Mouse (Mus musculus) lung, embryonic 14.5 days (tissue): ENCODE data around the gene Gm20388. TPM values are rescaled to one million over a fixed set of nuclear protein-coding genes. Genes with fewer than 3 reads are reported as not detected.

Source experiments
- ATAC-seq: fragments of 200-750 bp; cut with Nextera tagmentation; 2 replicates; pipeline ENCODE4 v1.8.0; 2017; ENCODE audit warnings: mild to moderate bottlenecking, moderate TSS enrichment, moderate library complexity; ENCODE audit not compliant: insufficient read depth
- DNase-seq: peaks from one replicate; pipeline ENCODE4 v3.0.0-alpha.2; 2015
- H3K27ac ChIP-seq: fragments of 300-500 bp; sonication (generic); 2 replicates; pipeline ENCODE4 v1.5.1; 2014; ENCODE audit warnings: low read depth, mild to moderate bottlenecking, moderate library complexity
- H3K27me3 ChIP-seq: fragments of 300-500 bp; sonication (generic); 2 replicates; pipeline ENCODE4 v1.6.1; 2014; ENCODE audit warnings: low read length, control low read depth; ENCODE audit not compliant: insufficient read depth
- H3K36me3 ChIP-seq: fragments of 300-500 bp; sonication (generic); 2 replicates; pipeline ENCODE4 v1.6.1; 2014; ENCODE audit warnings: control low read depth; ENCODE audit not compliant: insufficient read depth
- H3K4me1 ChIP-seq: fragments of 300-500 bp; sonication (generic); 2 replicates; pipeline ENCODE4 v1.6.1; 2014; ENCODE audit warnings: antibody characterized with exemption, control low read depth; ENCODE audit not compliant: insufficient read depth
- H3K4me2 ChIP-seq: fragments of 300-500 bp; sonication (generic); 2 replicates; pipeline ENCODE4 v1.6.1; 2014; ENCODE audit warnings: mild to moderate bottlenecking
- H3K4me3 ChIP-seq: fragments of 300-500 bp; sonication (generic); 2 replicates; pipeline ENCODE4 v1.5.1; 2014; ENCODE audit warnings: low read depth, low read length
- H3K9ac ChIP-seq: fragments of 300-500 bp; sonication (generic); 2 replicates; pipeline ENCODE4 v1.6.1; 2014
- H3K9me3 ChIP-seq: fragments of 300-500 bp; sonication (generic); 2 replicates; pipeline ENCODE4 v1.6.1; 2016; ENCODE audit warnings: low read depth, low read length, control low read depth
- CTCF ChIP-seq: IDR thresholded peaks from 2 replicates; pipeline ENCODE4 v1.5.1; 2016; ENCODE audit warnings: antibody characterized with exemption, low read depth
- WGBS: fragments of 180-500 bp; shearing (Covaris S2); extraction: QIAGEN DNeasy Blood & Tissue Kit; methylation state at CpG from one replicate; pipeline ENCODE4 v1.1.7; 2014; 5-methylcytosine and 5-hydroxymethylcytosine counted together
- polyA plus RNA-seq: library from polyadenylated mRNA; unstranded; fragments of >200 nt; fragmentation: Nextera tagmentation; extraction: Ambion mirVana; gene quantifications from 2 replicates; pipeline ENCODE4 v1.2.1, GENCODE M21; 2014

Gm20388 gene
- polyA plus RNA-seq, 1 experiment from 2014 or later: not detected

DNA sequence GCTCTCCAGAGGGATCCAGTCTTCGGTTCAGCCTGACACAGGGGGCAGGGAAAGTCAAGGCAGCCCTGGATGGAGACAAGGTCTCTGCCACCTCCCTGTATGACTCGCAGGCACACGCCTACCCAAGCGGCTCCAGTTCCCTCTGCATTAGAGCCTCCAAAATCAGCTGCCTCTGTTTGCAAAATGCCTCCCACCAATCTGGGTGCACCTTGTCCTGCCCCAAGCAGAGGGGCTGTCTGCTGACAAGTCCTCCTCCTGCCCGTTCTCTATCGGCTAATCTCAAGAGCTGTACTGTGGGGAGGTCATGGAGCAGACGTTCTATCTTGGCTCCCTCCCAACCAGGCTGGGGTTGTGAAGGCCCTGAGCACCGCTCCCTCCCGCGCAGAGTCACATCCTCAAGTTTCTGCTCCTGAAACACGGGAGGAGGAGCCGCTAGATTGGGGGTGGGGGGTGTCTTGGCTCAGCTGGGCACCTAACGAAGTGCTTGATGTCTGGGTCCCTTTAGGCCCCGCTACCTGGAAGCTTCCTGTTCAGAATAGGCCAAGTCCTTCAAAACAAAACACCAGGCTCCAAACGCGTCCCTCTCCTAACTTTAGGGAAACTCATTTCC, 2564.4 kb downstream of the Gm20388 start:
- Histone ChIP-seq H3K27ac (0 out of 2 replicates have a peak overlapping the region, but pooled peaks have one; percentile 63), H3K36me3 (peaks cover 41% of the 10 kb centered on the region), H3K27me3 (no peaks in the 10 kb centered on the region), H3K4me1 (no peaks in the 10 kb centered on the region), H3K9me3 (no peaks in the 10 kb centered on the region), H3K9ac (peak overlapping the region; percentile 84), H3K4me2 (peak overlapping the region; percentile 93), H3K4me3 (peak overlapping the region; percentile 100)
- 6% methylated on average over 16 of the region's 16 CpGs for WGBS
- TF ChIP-seq CTCF: no peak
- DNase-seq (peak; percentile 57), ATAC-seq (peak; percentile 18; the same call in 1 of the 2 replicates)

DNA sequence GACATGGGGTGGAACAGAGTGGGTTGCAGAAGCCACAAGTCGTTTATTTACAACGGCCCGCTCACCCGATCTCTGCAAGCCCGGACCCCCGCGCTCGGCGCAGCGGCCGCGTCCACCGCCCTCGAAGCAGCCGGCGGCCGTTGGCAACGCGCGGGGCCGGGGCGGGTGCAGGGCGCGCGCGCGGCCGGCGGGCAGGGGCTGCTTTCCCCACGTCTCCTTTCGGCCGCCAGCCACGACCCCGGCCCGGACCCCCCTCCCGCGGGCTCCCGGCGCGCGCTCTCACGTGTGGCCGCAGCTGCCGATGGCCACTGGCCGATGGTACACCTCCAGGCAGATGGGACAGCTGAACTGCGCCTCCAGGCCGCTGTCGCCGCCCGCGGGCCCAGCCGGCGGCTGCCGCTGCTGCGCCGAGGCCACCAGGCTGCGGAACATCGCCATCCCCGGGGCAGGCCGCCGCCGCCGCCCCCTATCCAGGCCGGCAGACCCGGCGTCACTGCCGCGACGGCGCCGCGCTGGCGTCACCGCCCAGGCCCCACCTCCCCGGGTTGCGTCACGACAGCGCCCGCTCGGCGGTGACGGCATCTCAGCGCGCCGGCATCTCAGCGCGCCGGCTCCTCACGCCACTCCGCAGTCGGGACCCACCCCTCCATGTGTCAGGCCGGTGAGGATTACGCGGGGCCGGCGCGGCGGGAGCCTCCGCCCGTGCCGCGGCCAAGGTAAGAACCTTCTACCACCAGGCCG, 2565.1 kb downstream of the Gm20388 start, which contains the start of the genes Rnf166 and Ctu2:
Rnf166 (minus strand) TSS at position 485 of the 741 bp plus-strand sequence.
Ctu2 (plus strand) TSS at position 564 of the 741 bp plus-strand sequence.
- no peaks in the 10 kb centered on the region for H3K4me1 ChIP-seq
- no peaks in the 10 kb centered on the region for H3K27me3 ChIP-seq
- peak within 1 kb of the TSS; percentile 84 for H3K9ac ChIP-seq
- H3K27ac ChIP-seq: peak within 1 kb of the TSS; percentile 63; the same call in 1 of the 2 replicates
- peak; percentile 89 for ATAC-seq
- peak; percentile 95 for DNase-seq
- no peaks in the 10 kb centered on the region for H3K9me3 ChIP-seq
- H3K4me2 ChIP-seq: peak within 1 kb of the TSS; percentile 93
- H3K4me3 ChIP-seq: peak within 1 kb of the TSS; percentile 100
- no peak for TF ChIP-seq CTCF
- WGBS: under 1% methylated on average over 95 of the region's 103 CpGs
- H3K36me3 ChIP-seq: peaks cover 41% of the 10 kb centered on the region

DNA sequence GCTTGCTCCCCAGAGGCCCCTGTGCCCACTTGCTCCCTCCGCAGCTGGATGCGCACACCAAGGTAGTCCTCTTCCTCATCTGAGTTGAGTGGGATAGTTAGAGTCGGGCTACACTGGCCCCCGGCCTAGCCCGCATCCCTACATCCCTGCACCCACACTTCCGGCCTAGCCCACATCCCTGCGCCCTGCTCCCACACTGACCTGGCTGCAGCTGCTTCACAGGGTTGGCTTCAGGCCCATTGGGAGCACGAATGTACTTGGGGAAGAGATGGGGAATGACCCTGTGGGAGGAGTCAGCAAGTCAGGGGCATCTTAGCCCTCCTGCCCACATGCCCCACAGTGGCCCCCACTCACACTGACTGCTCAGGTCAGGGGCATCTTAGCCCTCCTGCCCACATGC, 2571.8 kb downstream of the Gm20388 start:
- Histone ChIP-seq H3K9ac (no peak overlapping the region), H3K36me3 (peaks cover 95% of the 10 kb centered on the region), H3K27ac (no peak overlapping the region), H3K27me3 (no peaks in the 10 kb centered on the region), H3K4me2 (no peak overlapping the region), H3K4me3 (no peak overlapping the region), H3K4me1 (no peaks in the 10 kb centered on the region), H3K9me3 (no peaks in the 10 kb centered on the region)
- 83% methylated on average over 8 of the region's 8 CpGs for WGBS
- no peak for DNase-seq
- TF ChIP-seq CTCF: no peak
- ATAC-seq: no peak

GRCm38 (mm10) chr8:122483877-122484276, 2573.2 kb downstream of the Gm20388 start:
- H3K9me3 ChIP-seq: no peaks in the 10 kb centered on the region
- H3K9ac ChIP-seq: no peak overlapping the region
- TF ChIP-seq CTCF: peak; percentile 27; the same call in 1 of the 2 replicates
- 96% methylated on average over 7 of the region's 7 CpGs for WGBS
- no peak overlapping the region for H3K4me3 ChIP-seq
- H3K36me3 ChIP-seq: peaks cover 97% of the 10 kb centered on the region
- H3K4me1 ChIP-seq: no peaks in the 10 kb centered on the region
- H3K27me3 ChIP-seq: no peaks in the 10 kb centered on the region
- no peak overlapping the region for H3K4me2 ChIP-seq
- no peak for DNase-seq
- no peak for ATAC-seq
- H3K27ac ChIP-seq: no peak overlapping the region

DNA sequence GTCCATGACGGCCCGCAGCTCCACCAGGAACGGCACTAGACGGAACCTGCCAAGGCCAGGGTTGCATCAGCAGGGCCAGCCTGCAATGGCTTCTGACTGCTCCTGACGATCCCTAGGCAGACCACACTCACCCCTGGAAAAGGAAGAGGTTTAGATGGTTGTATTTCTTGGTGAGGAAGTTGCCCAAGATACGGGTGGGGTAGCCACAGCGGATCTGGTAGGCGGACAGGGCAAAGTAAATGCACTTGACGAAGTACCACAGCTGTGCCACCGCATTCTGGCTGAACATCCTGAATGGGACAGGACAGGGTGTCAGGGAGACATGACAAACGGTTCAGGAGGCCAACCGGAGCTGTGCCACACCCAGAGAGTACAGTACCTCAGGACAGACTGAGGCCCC, 2574.2 kb downstream of the Gm20388 start:
- H3K9me3 ChIP-seq: no peaks in the 10 kb centered on the region
- no peak overlapping the region for H3K27ac ChIP-seq
- no peak overlapping the region for H3K4me2 ChIP-seq
- 80% methylated on average over 12 of the region's 12 CpGs for WGBS
- no peak overlapping the region for H3K9ac ChIP-seq
- peaks cover 96% of the 10 kb centered on the region for H3K36me3 ChIP-seq
- H3K27me3 ChIP-seq: no peaks in the 10 kb centered on the region
- H3K4me3 ChIP-seq: no peak overlapping the region
- no peaks in the 10 kb centered on the region for H3K4me1 ChIP-seq
- ATAC-seq: no peak
- DNase-seq: no peak
- no peak for TF ChIP-seq CTCF

DNA sequence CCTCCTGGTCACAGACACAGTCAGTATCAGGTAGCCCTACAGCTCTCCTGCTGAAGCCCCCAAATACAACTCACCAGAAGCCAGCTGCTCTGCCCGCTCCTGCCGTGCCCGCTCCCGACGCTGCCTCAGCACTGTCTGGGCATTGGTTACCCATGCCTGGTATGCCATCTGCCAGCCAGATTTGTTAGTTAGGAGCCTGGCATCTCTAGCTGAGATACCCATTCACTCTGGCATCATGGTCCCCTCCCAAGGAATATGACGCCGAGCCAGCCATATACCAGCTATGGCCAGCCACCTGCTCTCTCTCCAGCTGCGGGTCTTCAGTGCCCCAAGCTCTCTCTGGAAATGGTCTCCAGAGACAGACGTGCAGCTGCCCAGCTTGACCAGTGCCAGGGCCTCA, 2577.7 kb downstream of the Gm20388 start:
- DNase-seq: no peak
- Histone ChIP-seq H3K36me3 (peaks cover 98% of the 10 kb centered on the region), H3K4me2 (no peak overlapping the region), H3K4me3 (no peak overlapping the region), H3K27me3 (no peaks in the 10 kb centered on the region), H3K27ac (no peak overlapping the region), H3K9me3 (no peaks in the 10 kb centered on the region), H3K9ac (no peak overlapping the region), H3K4me1 (no peaks in the 10 kb centered on the region)
- ATAC-seq: no peak
- no peak for TF ChIP-seq CTCF
- WGBS: 93% methylated on average over 9 of the region's 9 CpGs
